Mouse (Mus musculus) intestine, postnatal 0 days (tissue): ENCODE measurements around the gene Wwc2. TPM values are rescaled to one million over a fixed set of nuclear protein-coding genes. Genes with fewer than 3 reads are reported as not detected.

Experiments used
- ATAC-seq: fragments of 200-750 bp; cut with Nextera tagmentation; 2 replicates; pipeline ENCODE4 v1.8.0; 2017; ENCODE audit warnings: mild to moderate bottlenecking, moderate TSS enrichment, moderate library complexity
- H3K27ac ChIP-seq: fragments of 300-500 bp; sonication (generic); 2 replicates; pipeline ENCODE4 v1.5.1; 2014; ENCODE audit warnings: mild to moderate bottlenecking, low read depth, low read length, moderate library complexity
- H3K27me3 ChIP-seq: fragments of 300-500 bp; sonication (generic); replicated peaks from 2 replicates; pipeline ENCODE4 v1.6.1; 2014; ENCODE audit warnings: low read length, mixed read lengths; ENCODE audit not compliant: control insufficient read depth, insufficient read depth
- H3K36me3 ChIP-seq: fragments of 300-500 bp; sonication (generic); 2 replicates; pipeline ENCODE4 v1.6.1; 2014; ENCODE audit warnings: mild to moderate bottlenecking, moderate library complexity; ENCODE audit not compliant: control insufficient read depth, insufficient read depth
- H3K4me1 ChIP-seq: fragments of 300-500 bp; sonication (generic); replicated peaks from 2 replicates; pipeline ENCODE4 v1.6.1; 2014; ENCODE audit warnings: antibody characterized with exemption, low read length, mixed read lengths; ENCODE audit not compliant: control insufficient read depth, insufficient read depth
- H3K4me2 ChIP-seq: fragments of 300-500 bp; sonication (generic); replicated peaks from 2 replicates; pipeline ENCODE4 v1.6.1; 2014; ENCODE audit warnings: low read depth, mild to moderate bottlenecking, moderate library complexity
- H3K4me3 ChIP-seq: fragments of 300-500 bp; sonication (generic); 2 replicates; pipeline ENCODE4 v1.5.1; 2014; ENCODE audit warnings: low read depth, low read length
- H3K9ac ChIP-seq: fragments of 300-500 bp; sonication (generic); 2 replicates; pipeline ENCODE4 v1.6.1; 2014; ENCODE audit warnings: mild to moderate bottlenecking, low read depth, low read length
- H3K9me3 ChIP-seq: fragments of 300-500 bp; sonication (generic); 2 replicates; pipeline ENCODE4 v1.6.1; 2016; ENCODE audit warnings: mixed run types; ENCODE audit not compliant: control insufficient read depth
- CTCF ChIP-seq: sonication (generic); IDR thresholded peaks from 2 replicates; pipeline ENCODE4 v1.5.1; 2016; ENCODE audit warnings: low read depth, mild to moderate bottlenecking, control low read depth, antibody characterized with exemption, moderate library complexity
- WGBS: fragments of 180-500 bp; shearing (Covaris S2); extraction: QIAGEN DNeasy Blood & Tissue Kit; methylation state at CpG from one replicate; pipeline ENCODE4 v1.1.7; 2014; 5-methylcytosine and 5-hydroxymethylcytosine counted together
- polyA plus RNA-seq: library from polyadenylated mRNA; unstranded; fragments of >200 nt; fragmentation: Nextera tagmentation; extraction: Ambion mirVana; gene quantifications from 2 replicates; pipeline ENCODE4 v1.2.1, GENCODE M21; 2015

Gene Wwc2
- polyA plus RNA-seq, 1 experiment from 2014 or later = 6.7 TPM

- ATAC-seq = no peak
- H3K27me3 ChIP-seq = no peaks in the 10 kb centered on the region
- no peak overlapping the region for H3K27ac ChIP-seq
- no peak overlapping the region for H3K4me2 ChIP-seq
- H3K36me3 ChIP-seq = no peaks in the 10 kb centered on the region
- H3K4me1 ChIP-seq = no peaks in the 10 kb centered on the region
- no peak overlapping the region for H3K9ac ChIP-seq
- TF ChIP-seq CTCF = no peak
- no peak overlapping the region for H3K4me3 ChIP-seq
- 80% methylated on average over 8 of the region's 8 CpGs for WGBS
- no peaks in the 10 kb centered on the region for H3K9me3 ChIP-seq
Observed at GRCm38 (mm10) chr8:48008936-48009335, 18.2 kb upstream of the Wwc2 start.

- Histone ChIP-seq H3K9me3 (no peaks in the 10 kb centered on the region), H3K4me2 (no peak overlapping the region), H3K4me3 (no peak overlapping the region), H3K27me3 (no peaks in the 10 kb centered on the region), H3K4me1 (no peaks in the 10 kb centered on the region), H3K36me3 (no peaks in the 10 kb centered on the region), H3K9ac (no peak overlapping the region), H3K27ac (no peak overlapping the region)
- WGBS = 84% methylated on average over 4 of the region's 4 CpGs
- TF ChIP-seq CTCF = no peak
- no peak for ATAC-seq
Observed at GRCm38 (mm10) chr8:48006869-48007268, 16.1 kb upstream of the Wwc2 start.

GRCm38 (mm10) chr8:48002551-48002950 is 11.8 kb upstream of the Wwc2 start:
- WGBS = 90% methylated on average over 8 of the region's 8 CpGs

GRCm38 (mm10) chr8:48001395-48001794 is 10.7 kb upstream of the Wwc2 start:
- Histone ChIP-seq H3K4me1 (no peaks in the 10 kb centered on the region), H3K9ac (no peak overlapping the region), H3K36me3 (no peaks in the 10 kb centered on the region), H3K4me2 (no peak overlapping the region), H3K9me3 (no peaks in the 10 kb centered on the region), H3K27ac (no peak overlapping the region), H3K4me3 (no peak overlapping the region), H3K27me3 (no peaks in the 10 kb centered on the region)
- 92% methylated on average over 6 of the region's 6 CpGs for WGBS
- no peak for ATAC-seq
- no peak for TF ChIP-seq CTCF

More at GRCm38 (mm10) chr8:48002551-48002950, 11.8 kb upstream of the Wwc2 start:
- Histone ChIP-seq H3K4me2 (no peak overlapping the region), H3K27me3 (no peaks in the 10 kb centered on the region), H3K27ac (no peak overlapping the region), H3K36me3 (no peaks in the 10 kb centered on the region), H3K9ac (no peak overlapping the region), H3K9me3 (no peaks in the 10 kb centered on the region), H3K4me1 (no peaks in the 10 kb centered on the region), H3K4me3 (no peak overlapping the region)
- ATAC-seq = no peak
- TF ChIP-seq CTCF = no peak

- 64% methylated on average over 1 of the region's 1 CpGs for WGBS
- no peaks in the 10 kb centered on the region for H3K36me3 ChIP-seq
- H3K4me2 ChIP-seq = no peak overlapping the region
- no peaks in the 10 kb centered on the region for H3K9me3 ChIP-seq
- ATAC-seq = no peak
- H3K27ac ChIP-seq = no peak overlapping the region
- no peak overlapping the region for H3K9ac ChIP-seq
- TF ChIP-seq CTCF = no peak
- H3K4me3 ChIP-seq = no peak overlapping the region
- H3K27me3 ChIP-seq = no peaks in the 10 kb centered on the region
- H3K4me1 ChIP-seq = no peaks in the 10 kb centered on the region
Observed at GRCm38 (mm10) chr8:47996712-47997111, 6.0 kb upstream of the Wwc2 start.

GRCm38 (mm10) chr8:47996126-47996525 is 5.4 kb upstream of the Wwc2 start:
- Histone ChIP-seq H3K4me3 (no peak overlapping the region), H3K36me3 (no peaks in the 10 kb centered on the region), H3K27ac (no peak overlapping the region), H3K4me1 (no peaks in the 10 kb centered on the region; the same call in 1 of the 2 replicates), H3K27me3 (no peaks in the 10 kb centered on the region), H3K4me2 (no peak overlapping the region), H3K9me3 (no peaks in the 10 kb centered on the region), H3K9ac (no peak overlapping the region)
- ATAC-seq = no peak
- no peak for TF ChIP-seq CTCF
- WGBS = 95% methylated on average over 3 of the region's 3 CpGs

- Histone ChIP-seq H3K4me2 (peak overlapping the region; percentile 54; the same call in 1 of the 2 replicates), H3K27me3 (no peaks in the 10 kb centered on the region), H3K36me3 (no peaks in the 10 kb centered on the region), H3K9ac (no peak overlapping the region), H3K4me1 (no peaks in the 10 kb centered on the region; the same call in 1 of the 2 replicates), H3K27ac (no peak overlapping the region), H3K4me3 (no peak overlapping the region), H3K9me3 (no peaks in the 10 kb centered on the region)
- no peak for ATAC-seq
- WGBS = 81% methylated on average over 6 of the region's 6 CpGs
- TF ChIP-seq CTCF = no peak
Observed at GRCm38 (mm10) chr8:47995391-47995790, 4.7 kb upstream of the Wwc2 start.
